Mouse (Mus musculus) forebrain, embryonic 11.5 days (tissue): ENCODE data around the gene Tmod4. TPM values are rescaled to one million over a fixed set of nuclear protein-coding genes. Genes with fewer than 3 reads are reported as not detected.
A peak's percentile ranks its signal among the peaks of the same experiment; 100 is the strongest.

Experiments used
- ATAC-seq: fragments of 200-750 bp; cut with Nextera tagmentation; replicated peaks from 2 replicates; pipeline ENCODE4 v1.8.0; 2017; ENCODE audit warnings: moderate TSS enrichment; ENCODE audit not compliant: low FRiP score
- DNase-seq: peaks from one replicate; pipeline ENCODE4 v3.0.0-alpha.2; 2017; ENCODE audit warnings: low spot score
- H3K27ac ChIP-seq: fragments of 300-500 bp; sonication (generic); 2 replicates; pipeline ENCODE4 v1.5.1; 2014; ENCODE audit warnings: low read depth, low read length
- H3K27me3 ChIP-seq: fragments of 300-500 bp; sonication (generic); 2 replicates; pipeline ENCODE4 v1.6.1; 2014; ENCODE audit warnings: mild to moderate bottlenecking, low read length, mixed read lengths; ENCODE audit not compliant: control insufficient read depth, insufficient read depth
- H3K36me3 ChIP-seq: fragments of 300-500 bp; sonication (generic); 2 replicates; pipeline ENCODE4 v1.6.1; 2014; ENCODE audit warnings: mild to moderate bottlenecking, low read length, moderate library complexity, mixed read lengths; ENCODE audit not compliant: control insufficient read depth, insufficient read depth
- H3K4me1 ChIP-seq: fragments of 300-500 bp; sonication (generic); replicated peaks from 2 replicates; pipeline ENCODE4 v1.6.1; 2014; ENCODE audit warnings: low read length, mixed read lengths; ENCODE audit not compliant: control insufficient read depth, insufficient read depth
- H3K4me2 ChIP-seq: fragments of 300-500 bp; sonication (generic); 2 replicates; pipeline ENCODE4 v1.6.1; 2014; ENCODE audit warnings: low read depth, mild to moderate bottlenecking, low read length, moderate library complexity, mixed read lengths; ENCODE audit not compliant: severe bottlenecking
- H3K4me3 ChIP-seq: fragments of 300-500 bp; sonication (generic); 2 replicates; pipeline ENCODE4 v1.5.1; 2014; ENCODE audit warnings: low read depth, low read length
- H3K9ac ChIP-seq: fragments of 300-500 bp; sonication (generic); 2 replicates; pipeline ENCODE4 v1.6.1; 2014; ENCODE audit warnings: low read length
- H3K9me3 ChIP-seq: fragments of 300-500 bp; sonication (generic); 2 replicates; pipeline ENCODE4 v1.6.1; 2016; ENCODE audit warnings: low read length, mixed read lengths; ENCODE audit not compliant: control insufficient read depth
- WGBS: fragments of 180-500 bp; shearing (Covaris S2); extraction: QIAGEN DNeasy Blood & Tissue Kit; methylation state at CpG from one replicate; pipeline ENCODE4 v1.1.7; 2014; 5-methylcytosine and 5-hydroxymethylcytosine counted together
- microRNA-seq: library from miRNA; unstranded; fragments of <30 nt; microRNA quantifications from one replicate; pipeline ENCODE4, GENCODE M21; 2016; ENCODE audit not compliant: insufficient number of aligned reads
- polyA plus RNA-seq: library from polyadenylated mRNA; unstranded; fragments of >200 nt; fragmentation: Nextera tagmentation; extraction: Ambion mirVana; gene quantifications from 2 replicates; pipeline ENCODE4 v1.2.1, GENCODE M21; 2014

Gene Tmod4
- polyA plus RNA-seq, 1 experiment from 2014 or later: 0.75 TPM

DNA sequence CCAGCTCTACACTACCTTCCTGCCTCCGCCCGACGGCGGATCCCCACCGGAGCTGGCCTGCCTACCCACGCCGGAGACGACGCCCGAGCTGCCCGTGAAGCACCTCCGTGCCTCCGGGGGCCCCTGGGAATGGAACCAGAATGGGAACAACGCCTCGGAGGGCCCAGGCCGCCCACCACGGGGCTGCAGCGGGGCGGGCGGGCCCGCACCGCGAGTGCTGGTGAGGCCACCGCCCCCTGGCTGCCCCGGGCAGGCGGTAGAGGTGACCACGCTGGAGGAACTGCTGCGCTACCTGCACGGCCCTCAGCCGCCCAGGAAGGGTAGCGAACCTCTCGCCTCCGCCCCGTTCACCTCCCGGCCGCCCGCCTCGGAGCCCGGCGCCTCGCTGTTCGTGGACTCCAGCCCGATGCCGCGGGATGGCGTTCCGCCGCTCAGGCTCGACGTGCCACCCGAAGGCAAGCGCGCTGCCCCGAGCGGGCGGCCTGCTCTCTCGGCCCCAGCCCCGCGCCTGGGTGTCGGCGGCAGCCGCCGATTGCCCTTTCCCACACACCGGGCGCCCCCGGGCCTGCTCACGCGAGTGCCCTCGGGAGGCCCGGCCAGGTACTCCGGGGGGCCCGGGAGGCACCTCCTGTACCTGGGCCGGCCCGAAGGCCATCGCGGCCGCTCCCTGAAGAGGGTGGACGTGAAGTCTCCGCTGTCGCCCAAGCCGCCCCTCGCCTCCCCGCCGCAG is 48.4 kb downstream of the Tmod4 start:
- Histone ChIP-seq H3K36me3 (peaks cover 3% of the 10 kb centered on the region; the same call in 1 of the 2 replicates), H3K27ac (no peak overlapping the region), H3K4me1 (peaks cover 7% of the 10 kb centered on the region), H3K9ac (no peak overlapping the region), H3K9me3 (no peaks in the 10 kb centered on the region), H3K4me2 (0 out of 2 replicates have a peak overlapping the region, but pooled peaks have one; percentile 11), H3K4me3 (peak overlapping the region; percentile 22; the same call in 1 of the 2 replicates), H3K27me3 (peaks cover 34% of the 10 kb centered on the region)
- DNase-seq: peak; percentile 64
- 10% methylated on average over 80 of the region's 84 CpGs for WGBS
- 0 out of 2 replicates have a peak, but pooled peaks have one; percentile 41 for ATAC-seq

DNA sequence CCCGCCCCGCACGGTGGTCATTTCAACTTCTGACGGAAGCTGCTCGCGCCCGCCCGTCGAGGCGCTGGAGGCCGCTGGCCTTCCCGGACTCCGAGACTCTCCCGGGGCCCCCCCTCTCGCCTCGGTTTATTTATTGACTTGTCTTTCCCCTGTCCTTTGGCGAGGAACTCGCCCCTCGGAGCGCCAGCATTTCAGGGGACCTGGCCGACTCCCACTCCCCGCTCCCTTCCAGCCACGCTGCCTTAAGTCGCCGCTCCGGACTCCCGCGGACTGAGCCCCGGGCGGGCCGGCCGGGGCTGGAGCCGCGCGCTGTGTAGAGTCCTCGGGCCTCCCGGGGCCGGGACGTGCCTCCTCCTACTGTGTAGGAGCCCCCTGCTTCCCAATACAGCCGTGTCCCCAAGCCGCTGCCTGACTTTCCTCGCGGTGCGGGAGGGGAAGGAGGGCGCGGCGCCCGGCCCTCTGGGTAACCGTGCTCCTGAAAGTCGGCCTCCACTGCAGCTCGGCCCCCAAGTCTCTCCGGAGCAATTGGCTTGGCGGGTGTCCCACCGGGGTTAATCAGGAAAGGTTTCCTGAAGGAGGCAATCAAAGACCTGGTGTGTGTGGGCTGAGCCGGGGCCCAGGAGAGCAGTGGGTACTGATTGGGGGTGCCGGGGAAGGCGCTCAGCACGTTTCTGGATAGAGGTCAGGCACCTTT is 49.1 kb downstream of the Tmod4 start:
- Histone ChIP-seq H3K27ac (no peak overlapping the region), H3K27me3 (peaks cover 34% of the 10 kb centered on the region), H3K9ac (peak overlapping the region; percentile 29), H3K4me3 (peak overlapping the region; percentile 22), H3K36me3 (peaks cover 3% of the 10 kb centered on the region; the same call in 1 of the 2 replicates), H3K4me2 (peak overlapping the region; percentile 38), H3K9me3 (no peaks in the 10 kb centered on the region), H3K4me1 (peaks cover 7% of the 10 kb centered on the region)
- peak; percentile 62 for DNase-seq
- ATAC-seq: peak; percentile 24; the same call in 1 of the 2 replicates
- 3% methylated on average over 58 of the region's 58 CpGs for WGBS

DNA sequence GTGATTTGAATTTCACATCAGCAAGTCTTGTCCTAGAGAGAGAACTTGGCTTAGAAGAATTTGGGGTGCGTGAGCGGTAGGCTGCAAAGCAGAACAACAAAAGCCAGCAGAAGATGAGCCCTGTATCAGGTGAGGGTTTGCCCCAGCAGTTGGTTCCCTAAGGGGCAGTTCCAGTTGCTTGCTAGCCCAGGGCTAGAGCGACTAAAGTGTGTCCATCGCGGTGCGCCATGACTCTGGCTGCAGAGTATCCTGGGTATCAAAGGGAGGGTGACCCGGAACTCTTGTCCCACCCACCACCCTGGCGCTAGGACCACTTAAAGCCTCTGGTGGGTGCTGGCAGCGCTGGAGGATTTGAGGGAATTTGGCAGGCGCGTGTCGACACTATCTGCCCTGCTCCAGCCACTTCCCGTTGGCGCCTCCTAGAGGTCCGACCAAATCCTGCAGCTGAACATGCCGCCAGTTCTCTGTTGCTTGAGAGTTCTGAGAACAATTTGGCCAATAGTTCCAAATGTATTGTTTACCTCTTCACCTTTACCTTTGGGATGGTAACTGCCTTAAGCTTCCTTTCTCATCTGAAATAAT is 49.8 kb downstream of the Tmod4 start:
- Histone ChIP-seq H3K9ac (no peak overlapping the region), H3K4me3 (no peak overlapping the region), H3K4me1 (peaks cover 7% of the 10 kb centered on the region), H3K36me3 (peaks cover 3% of the 10 kb centered on the region; the same call in 1 of the 2 replicates), H3K27ac (no peak overlapping the region), H3K4me2 (no peak overlapping the region), H3K9me3 (no peaks in the 10 kb centered on the region), H3K27me3 (peaks cover 34% of the 10 kb centered on the region)
- ATAC-seq (peak; percentile 55), DNase-seq (peak; percentile 92)
- 1% methylated on average over 16 of the region's 16 CpGs for WGBS

DNA sequence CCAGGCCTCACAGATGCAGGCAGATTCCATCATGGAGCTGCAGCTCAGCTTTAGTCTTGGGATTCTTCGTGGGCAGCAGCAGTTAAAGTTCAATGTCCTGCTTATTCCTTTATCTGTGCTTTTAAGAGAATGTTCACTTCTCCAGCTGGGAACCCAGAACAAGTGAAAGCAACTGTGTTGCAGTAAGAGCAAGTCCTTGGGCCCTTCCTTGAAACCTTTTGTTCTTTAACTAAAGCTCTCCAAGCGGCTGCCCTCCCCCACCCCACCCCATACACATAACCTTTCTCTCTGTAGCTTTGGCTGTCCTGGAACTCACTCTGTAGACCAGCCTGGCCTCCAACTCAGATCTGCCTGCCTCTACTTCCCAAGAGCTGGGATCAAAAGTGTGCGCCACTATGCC is 52.2 kb downstream of the Tmod4 start:
- H3K9ac ChIP-seq: no peak overlapping the region
- 59% methylated on average over 3 of the region's 3 CpGs for WGBS
- no peak for ATAC-seq
- DNase-seq: no peak
- no peak overlapping the region for H3K4me2 ChIP-seq
- no peaks in the 10 kb centered on the region for H3K9me3 ChIP-seq
- peaks cover 7% of the 10 kb centered on the region for H3K4me1 ChIP-seq
- H3K27ac ChIP-seq: no peak overlapping the region
- H3K4me3 ChIP-seq: no peak overlapping the region
- peaks cover 25% of the 10 kb centered on the region for H3K27me3 ChIP-seq
- peaks cover 2% of the 10 kb centered on the region; the same call in 1 of the 2 replicates for H3K36me3 ChIP-seq

DNA sequence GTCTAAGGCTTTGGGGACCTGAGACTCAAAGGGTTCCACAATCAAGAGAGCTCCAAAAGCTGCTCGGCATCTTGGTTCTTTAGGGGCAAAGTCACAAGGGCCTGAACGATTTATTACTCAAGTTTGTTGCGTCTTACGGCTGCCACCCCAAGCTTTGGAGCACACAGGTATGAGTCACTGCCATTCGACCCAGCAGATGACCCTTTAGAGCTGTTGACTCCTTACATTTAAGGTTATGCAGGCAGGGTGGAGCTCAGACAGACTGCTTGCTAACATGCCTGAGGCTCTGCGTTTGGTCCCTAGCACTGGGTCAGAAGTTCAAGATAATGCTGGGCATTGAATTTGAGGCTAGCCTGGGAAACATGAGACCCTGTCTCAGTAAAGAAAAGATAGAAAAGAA is 53.3 kb downstream of the Tmod4 start:
- H3K4me3 ChIP-seq: no peak overlapping the region
- peaks cover 7% of the 10 kb centered on the region for H3K4me1 ChIP-seq
- WGBS: 80% methylated on average over 6 of the region's 6 CpGs
- H3K27me3 ChIP-seq: peaks cover 14% of the 10 kb centered on the region
- H3K36me3 ChIP-seq: no peaks in the 10 kb centered on the region
- ATAC-seq (no peak), DNase-seq (no peak)
- no peak overlapping the region for H3K4me2 ChIP-seq
- no peak overlapping the region for H3K9ac ChIP-seq
- H3K27ac ChIP-seq: no peak overlapping the region
- no peaks in the 10 kb centered on the region for H3K9me3 ChIP-seq

Small RNA genes lying within 50 kb of the gene (microRNA-seq; reads per million reads assigned to microRNA genes)
- not detected for gene Mir8099-1

Other genes starting within 250 kb of the Tmod4 start
- 319 and 365 TPM in 2 replicates for gene Psmb4, start 237.5 kb upstream of the Tmod4 start, polyA plus RNA-seq
- 5.1 and 5.8 TPM in 2 replicates for gene Selenbp1, start 191.4 kb upstream of the Tmod4 start, polyA plus RNA-seq
- 8.1 and 10.1 TPM in 2 replicates for gene Rfx5, start 170.4 kb upstream of the Tmod4 start, polyA plus RNA-seq
- gene Pi4kb, start 149.7 kb upstream of the Tmod4 start, polyA plus RNA-seq: 23.1 and 23.9 TPM in 2 replicates
- gene Zfp687, start 109.0 kb upstream of the Tmod4 start, polyA plus RNA-seq: 43.1 and 44.2 TPM in 2 replicates
- gene Psmd4, start 81.9 kb upstream of the Tmod4 start, polyA plus RNA-seq: 312 and 325 TPM in 2 replicates
- gene Pip5k1a, start 17.5 kb upstream of the Tmod4 start, polyA plus RNA-seq: 13.4 and 13.7 TPM in 2 replicates
- gene Vps72, start 13.5 kb upstream of the Tmod4 start, polyA plus RNA-seq: 249 and 274 TPM in 2 replicates
- 77.4 and 88.0 TPM in 2 replicates for gene Scnm1, start 9.5 kb downstream of the Tmod4 start, polyA plus RNA-seq
- gene Lysmd1, start 9.6 kb downstream of the Tmod4 start, polyA plus RNA-seq: 11.7 and 12.4 TPM in 2 replicates
- gene Tnfaip8l2, start 17.9 kb downstream of the Tmod4 start, polyA plus RNA-seq: 1.3 and 1.9 TPM in 2 replicates
- gene Sema6c, start 36.0 kb downstream of the Tmod4 start, polyA plus RNA-seq: 17.6 and 19.9 TPM in 2 replicates
- 8.9 and 10.8 TPM in 2 replicates for gene Gabpb2, start 93.4 kb downstream of the Tmod4 start, polyA plus RNA-seq
- 120 and 124 TPM in 2 replicates for gene Cdc42se1, start 104.3 kb downstream of the Tmod4 start, polyA plus RNA-seq
- gene Mllt11, start 107.7 kb downstream of the Tmod4 start, polyA plus RNA-seq: 75.2 and 89.8 TPM in 2 replicates
- gene Gm128, start 117.1 kb downstream of the Tmod4 start, polyA plus RNA-seq: 0.17 and 0.21 TPM in 2 replicates
- 0.39 and 0.72 TPM in 2 replicates for gene Bnipl, start 126.7 kb downstream of the Tmod4 start, polyA plus RNA-seq
- 34.2 and 35.4 TPM in 2 replicates for gene Mindy1, start 156.9 kb downstream of the Tmod4 start, polyA plus RNA-seq
- gene Prune1, start 157.6 kb downstream of the Tmod4 start, polyA plus RNA-seq: 26.4 and 28.5 TPM in 2 replicates
- gene Anxa9, start 182.7 kb downstream of the Tmod4 start, polyA plus RNA-seq: 1.3 and 1.5 TPM in 2 replicates
- gene Cers2, start 190.3 kb downstream of the Tmod4 start, polyA plus RNA-seq: 111 and 122 TPM in 2 replicates
- gene Setdb1, start 232.7 kb downstream of the Tmod4 start, polyA plus RNA-seq: 74.9 and 76.7 TPM in 2 replicates